Mouse (Mus musculus): ENCODE data around the gene Sema6d.

Gene Sema6d

GRCm38 (mm10) chr2:124404631-124405562 is 315.1 kb downstream of the Sema6d start:
- no peak for DNase-seq

GRCm38 (mm10) chr2:124408956-124409355 is 319.2 kb downstream of the Sema6d start:
- DNase-seq: no peak

GRCm38 (mm10) chr2:124416730-124417129 is 327.0 kb downstream of the Sema6d start:
- no peak for DNase-seq

GRCm38 (mm10) chr2:124418319-124418718 is 328.6 kb downstream of the Sema6d start:
- DNase-seq: no peak

GRCm38 (mm10) chr2:124420170-124420825 is 330.5 kb downstream of the Sema6d start:
- DNase-seq: no peak

GRCm38 (mm10) chr2:124429744-124430143 is 340.0 kb downstream of the Sema6d start:
- DNase-seq: no peak

- no peak for DNase-seq
Measured at GRCm38 (mm10) chr2:124430708-124431107, 340.9 kb downstream of the Sema6d start.

GRCm38 (mm10) chr2:124435382-124436002 is 345.7 kb downstream of the Sema6d start:
- DNase-seq: no peak

- no peak for DNase-seq
Measured at GRCm38 (mm10) chr2:124436704-124437103, 346.9 kb downstream of the Sema6d start.

GRCm38 (mm10) chr2:124444199-124444598 is 354.4 kb downstream of the Sema6d start:
- DNase-seq: no peak

- DNase-seq: no peak
Measured at GRCm38 (mm10) chr2:124455881-124456280, 366.1 kb downstream of the Sema6d start.

GRCm38 (mm10) chr2:124456999-124457398 is 367.2 kb downstream of the Sema6d start:
- DNase-seq: no peak

- DNase-seq: no peak
Measured at GRCm38 (mm10) chr2:124458028-124458427, 368.3 kb downstream of the Sema6d start.

GRCm38 (mm10) chr2:124460956-124461355 is 371.2 kb downstream of the Sema6d start:
- no peak for DNase-seq

- DNase-seq: no peak
Measured at GRCm38 (mm10) chr2:124461378-124461851, 371.6 kb downstream of the Sema6d start.

- DNase-seq: no peak
Measured at GRCm38 (mm10) chr2:124465004-124465946, 375.5 kb downstream of the Sema6d start.

- DNase-seq: no peak
Measured at GRCm38 (mm10) chr2:124467429-124467828, 377.7 kb downstream of the Sema6d start.

GRCm38 (mm10) chr2:124470346-124471042 is 380.7 kb downstream of the Sema6d start:
- no peak for DNase-seq

GRCm38 (mm10) chr2:124472674-124473507 is 383.1 kb downstream of the Sema6d start:
- peak; percentile 24 for DNase-seq

GRCm38 (mm10) chr2:124477904-124478303 is 388.1 kb downstream of the Sema6d start:
- DNase-seq: no peak

GRCm38 (mm10) chr2:124478526-124478925 is 388.8 kb downstream of the Sema6d start:
- no peak for DNase-seq

Data from embryo, embryonic 11 days (tissue).